Mouse (Mus musculus) MEL (cell line): ENCODE measurements around the gene Aqr. TPM values are rescaled to one million over a fixed set of nuclear protein-coding genes. Genes with fewer than 3 reads are reported as not detected.

ENCODE experiments used
- DNase-seq: peaks from one replicate; pipeline ENCODE4 v3.0.0; 2011; ENCODE audit warnings: low read depth, low spot score
- H3K27ac ChIP-seq: 2 replicates; pipeline ENCODE4 v1.5.1; 2012; ENCODE audit warnings: low read depth, mild to moderate bottlenecking, control low read depth, low read length, moderate library complexity; ENCODE audit not compliant: control insufficient read depth
- H3K27me3 ChIP-seq, 2 experiments: fragments of 150-350 bp in 1 of 2; sonication (generic) in 1 of 2; 2 replicates each; pipeline ENCODE4 v1.6.1; 2012; ENCODE audit warnings: low read length in 2 of 2, mild to moderate bottlenecking in 2 of 2, improper control_type of control experiment in 1 of 2, moderate library complexity in 1 of 2; ENCODE audit not compliant: insufficient read depth in 2 of 2, control insufficient read depth in 1 of 2
- H3K36me3 ChIP-seq, 2 experiments: 2 replicates each; pipeline ENCODE4 v1.6.1; 2012 to 2014; ENCODE audit warnings: low read length in 2 of 2, improper control_type of control experiment in 1 of 2, inconsistent platforms in 1 of 2, mild to moderate bottlenecking in 1 of 2; ENCODE audit not compliant: insufficient read depth in 2 of 2, control insufficient read depth in 1 of 2
- H3K4me1 ChIP-seq, 2 experiments: fragments of 150-350 bp in 1 of 2; sonication (generic) in 1 of 2; 2 replicates each; pipeline ENCODE4 v1.6.1; 2012; ENCODE audit warnings: low read length in 2 of 2, improper control_type of control experiment in 1 of 2, mild to moderate bottlenecking in 1 of 2; ENCODE audit not compliant: insufficient read depth in 2 of 2, control insufficient read depth in 1 of 2
- H3K4me3 ChIP-seq, 2 experiments: fragments of 150-350 bp in 1 of 2; sonication (generic) in 1 of 2; 2 replicates each; pipeline ENCODE4 v1.5.1; 2012; ENCODE audit warnings: low read depth in 2 of 2, low read length in 2 of 2, mild to moderate bottlenecking in 2 of 2, moderate library complexity in 2 of 2, control low read depth in 1 of 2, improper control_type of control experiment in 1 of 2; ENCODE audit not compliant: control insufficient read depth in 1 of 2, insufficient read depth in 1 of 2
- H3K79me2 ChIP-seq: 2 replicates; pipeline ENCODE4 v1.6.1; 2012; ENCODE audit warnings: mild to moderate bottlenecking, low read length, moderate library complexity; ENCODE audit not compliant: control insufficient read depth, poor library complexity, insufficient read depth
- H3K9ac ChIP-seq: 2 replicates; pipeline ENCODE4 v1.6.1; 2012; ENCODE audit warnings: low read depth, mild to moderate bottlenecking, control low read depth, low read length, moderate library complexity; ENCODE audit not compliant: control insufficient read depth, poor library complexity, severe bottlenecking
- H3K9me3 ChIP-seq: fragments of 150-350 bp; sonication (generic); replicated peaks from 2 replicates; pipeline ENCODE4 v1.6.1; 2012; ENCODE audit warnings: mild to moderate bottlenecking, low read length, improper control_type of control experiment, moderate library complexity; ENCODE audit not compliant: insufficient read depth
- CHD2 ChIP-seq: IDR thresholded peaks from 2 replicates; pipeline ENCODE4 v1.6.1; 2011; ENCODE audit warnings: low read length, improper control_type of control experiment
- ELF1 ChIP-seq: IDR thresholded peaks from 2 replicates; pipeline ENCODE4 v1.6.1; 2014; ENCODE audit warnings: low read depth, mild to moderate bottlenecking, inconsistent platforms, low read length, improper control_type of control experiment, moderate library complexity
- EP300 ChIP-seq, 2 experiments: IDR thresholded peaks; 2 replicates each; pipeline ENCODE4 v1.6.1; 2011; ENCODE audit warnings: improper control_type of control experiment in 2 of 2, low read length in 2 of 2, low read depth in 1 of 2, mild to moderate bottlenecking in 1 of 2
- ETS1 ChIP-seq: IDR thresholded peaks from 2 replicates; pipeline ENCODE4 v1.6.1; 2012; ENCODE audit warnings: low read depth, mild to moderate bottlenecking, inconsistent platforms, low read length, improper control_type of control experiment, moderate library complexity
- HCFC1 ChIP-seq: IDR thresholded peaks from 2 replicates; pipeline ENCODE4 v1.6.1; 2012; ENCODE audit warnings: low read depth, mild to moderate bottlenecking, inconsistent platforms, low read length, improper control_type of control experiment, moderate library complexity
- MAFK ChIP-seq: IDR thresholded peaks from 2 replicates; pipeline ENCODE4 v1.6.1; 2011; ENCODE audit warnings: low read depth, mild to moderate bottlenecking, low read length, improper control_type of control experiment, borderline replicate concordance
- MAX ChIP-seq: IDR thresholded peaks from 2 replicates; pipeline ENCODE4 v1.6.1; 2011; ENCODE audit warnings: low read length, improper control_type of control experiment
- MAZ ChIP-seq: IDR thresholded peaks from 2 replicates; pipeline ENCODE4 v1.6.1; 2012; ENCODE audit warnings: low read depth, mild to moderate bottlenecking, inconsistent platforms, low read length, improper control_type of control experiment
- MXI1 ChIP-seq: IDR thresholded peaks from 2 replicates; pipeline ENCODE4 v1.6.1; 2011; ENCODE audit warnings: mild to moderate bottlenecking, low read depth, low read length, improper control_type of control experiment
- MYC ChIP-seq: IDR thresholded peaks from 2 replicates; pipeline ENCODE4 v1.6.1; 2011; ENCODE audit warnings: low read depth, mild to moderate bottlenecking, low read length, improper control_type of control experiment, moderate library complexity
- NELFE ChIP-seq: IDR thresholded peaks from 2 replicates; pipeline ENCODE4 v1.6.1; 2011; ENCODE audit warnings: low read depth, low read length, improper control_type of control experiment
- NRF1 ChIP-seq: IDR thresholded peaks from 2 replicates; pipeline ENCODE4 v1.6.1; 2014; ENCODE audit warnings: low read depth, mild to moderate bottlenecking, inconsistent platforms, low read length, improper control_type of control experiment, moderate library complexity; ENCODE audit not compliant: poor library complexity, insufficient read depth, severe bottlenecking
- POLR2A ChIP-seq, 2 experiments: IDR thresholded peaks; 2 replicates each; pipeline ENCODE4 v1.6.1; 2011 to 2012; ENCODE audit warnings: low read length in 2 of 2, mild to moderate bottlenecking in 2 of 2, control low read depth in 1 of 2, improper control_type of control experiment in 1 of 2, low read depth in 1 of 2, moderate library complexity in 1 of 2; ENCODE audit not compliant: control insufficient read depth in 1 of 2, insufficient read depth in 1 of 2, poor library complexity in 1 of 2
- POLR2AphosphoS2 ChIP-seq: IDR thresholded peaks from 2 replicates; pipeline ENCODE4 v1.6.1; 2011; ENCODE audit warnings: low read length, improper control_type of control experiment
- RAD21 ChIP-seq: IDR thresholded peaks from 2 replicates; pipeline ENCODE4 v1.6.1; 2011; ENCODE audit warnings: mild to moderate bottlenecking, low read depth, low read length, improper control_type of control experiment
- RCOR1 ChIP-seq: IDR thresholded peaks from 2 replicates; pipeline ENCODE4 v1.6.1; 2012; ENCODE audit warnings: low read depth, mild to moderate bottlenecking, inconsistent platforms, low read length, improper control_type of control experiment
- TBP ChIP-seq: IDR thresholded peaks from 2 replicates; pipeline ENCODE4 v1.8.0; 2011; ENCODE audit warnings: low read depth, low read length, improper control_type of control experiment
- TCF12 ChIP-seq: IDR thresholded peaks from 2 replicates; pipeline ENCODE4 v1.6.1; 2014; ENCODE audit warnings: low read depth, mild to moderate bottlenecking, inconsistent platforms, low read length, improper control_type of control experiment, moderate library complexity
- ZC3H11A ChIP-seq: IDR thresholded peaks from 2 replicates; pipeline ENCODE4 v1.6.1; 2012; ENCODE audit warnings: low read depth, mild to moderate bottlenecking, inconsistent platforms, low read length, improper control_type of control experiment
- polyA plus RNA-seq, 2 experiments: library from polyadenylated mRNA; stranded (reverse) in 1 of 2; unstranded in 1 of 2; fragments of >175 nt in 1 of 2; fragments of >200 nt in 1 of 2; gene quantifications; 2 replicates each; pipeline versions ENCODE4 v1.2.1 to v1.2.4; 2012; ENCODE audit warnings: low replicate concordance in 2 of 2, low read depth in 1 of 2; ENCODE audit not compliant: insufficient read length in 2 of 2, insufficient read depth in 1 of 2, missing spikeins in 1 of 2
- total RNA-seq: library from RNA; depleted of rRNA; stranded (reverse); fragments of 300-350 nt; gene quantifications from 2 replicates; pipeline ENCODE4 v1.2.3, GENCODE M21; 2012

Gene Aqr
- total and polyA plus RNA-seq, 3 experiments: 45.9 to 143 (median 69.1) TPM

DNA sequence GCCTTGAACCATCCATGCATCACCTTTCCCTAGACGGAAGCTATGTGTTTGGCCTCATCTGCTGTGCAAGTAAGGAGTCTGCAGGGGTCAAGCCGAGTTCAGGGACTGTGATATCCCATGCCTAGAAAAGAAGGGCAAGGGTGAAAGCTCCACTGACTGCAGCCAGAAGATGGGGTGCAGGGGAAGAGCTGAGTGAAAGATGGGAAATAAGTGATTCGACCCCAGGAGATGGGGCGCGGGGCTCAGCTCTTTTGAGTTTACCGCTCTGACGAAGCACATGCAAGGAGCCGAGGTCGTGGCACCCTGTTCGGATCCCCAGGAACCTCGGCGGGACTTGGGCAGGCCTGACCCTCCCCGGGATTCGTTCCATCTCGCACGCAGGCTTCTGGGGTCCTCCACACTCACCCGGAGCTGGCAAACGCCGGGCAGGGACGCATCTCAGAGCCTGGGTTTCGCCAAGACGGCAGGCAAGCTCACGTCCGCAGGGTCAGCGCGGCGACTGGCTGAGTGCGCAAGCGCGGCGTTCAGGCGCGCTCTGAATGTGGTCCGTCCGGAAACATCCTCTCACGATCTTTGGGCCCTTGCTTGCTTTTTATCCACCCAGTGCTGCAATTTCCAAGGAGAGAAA, 14.2 kb upstream of the Aqr start, which contains the start of gene Zfp770:
Gene Zfp770 (minus strand): TSS at position 538 of the 628 bp plus-strand sequence.
- DNase-seq: peak; percentile 92
- Histone ChIP-seq H3K4me3 (peak within 1 kb of the TSS; percentile 67 to 95), H3K27ac (peak within 1 kb of the TSS; percentile 54), H3K9me3 (no peaks in the 10 kb centered on the region), H3K36me3 (peaks cover 11 to 23% of the 10 kb centered on the region in 2 experiments), H3K27me3 (peaks cover 0 to 5% of the 10 kb centered on the region in 2 experiments; a peak in 3 of 4 replicates), H3K9ac (peak within 1 kb of the TSS; percentile 92), H3K79me2 (peaks cover 22% of the 10 kb centered on the region)
- TF ChIP-seq CHD2 (no peak), ETS1 (no peak), NRF1 (peak; percentile 86), MAX (peak; percentile 41; the same call in 1 of the 2 replicates), ELF1 (peak; percentile 51; the same call in 1 of the 2 replicates), TCF12 (peak; percentile 65), HCFC1 (peak; percentile 88), MAFK (no peak), POLR2AphosphoS2 (peak; percentile 81), MYC (peak; percentile 71), NELFE (peak; percentile 94), EP300 (IDR thresholded peaks at IDR 0.05; ENCODE audit: low read depth in 1 of 2, low read length in 2 of 2) (no peak), POLR2A (IDR thresholded peaks at IDR 0.05; ENCODE audit: control insufficient read depth in 1 of 2, insufficient read depth in 1 of 2, low read depth in 1 of 2, low read length in 2 of 2, poor library complexity in 1 of 2) (peak; percentile 85 to 93), TBP (peak; percentile 92), MXI1 (peak; percentile 58; the same call in 1 of the 2 replicates)
- TF ChIP-seq, all 39 proteins: peak for 11
- peaks cover 4% of the 10 kb centered on the region in 2 experiments; a peak in 3 of 4 replicates for H3K4me1 ChIP-seq

DNA sequence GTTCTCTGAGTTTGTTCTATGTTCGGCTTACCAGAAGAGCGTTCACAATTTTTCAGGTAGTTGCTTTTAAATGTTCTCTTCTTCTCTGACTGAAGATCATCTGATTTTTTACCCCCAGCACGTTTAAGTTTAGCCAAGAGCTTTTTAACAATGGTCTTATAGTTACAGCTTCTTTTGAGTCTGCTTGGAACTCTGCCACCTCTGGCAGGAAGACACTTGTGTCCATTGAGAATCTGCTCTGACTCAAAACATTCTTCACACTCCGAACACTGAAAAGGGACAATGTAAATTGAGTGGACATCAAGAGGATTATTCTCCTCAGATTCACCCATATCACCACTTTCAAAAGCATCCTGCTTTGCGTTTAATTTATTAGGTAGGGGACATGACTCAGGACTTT, 9.6 kb upstream of the Aqr start:
- DNase-seq: no peak
- no peak overlapping the region for H3K9ac ChIP-seq
- no peak overlapping the region for H3K4me3 ChIP-seq
- H3K36me3 ChIP-seq: peaks cover 11 to 17% of the 10 kb centered on the region in 2 experiments
- no peak overlapping the region for H3K27ac ChIP-seq
- H3K9me3 ChIP-seq: no peaks in the 10 kb centered on the region
- H3K27me3 ChIP-seq: no peaks in the 10 kb centered on the region
- TF ChIP-seq RCOR1 (no peak), RAD21 (no peak), MAZ (no peak), ZC3H11A (no peak)
- H3K79me2 ChIP-seq: peaks cover 22% of the 10 kb centered on the region
- peaks cover 4% of the 10 kb centered on the region in 2 experiments; a peak in 3 of 4 replicates for H3K4me1 ChIP-seq
